Mouse (Mus musculus) neutrophil, adult 5-6 weeks (primary cell): ENCODE results near the gene Wnt6. TPM values are rescaled to one million over a fixed set of nuclear protein-coding genes. Genes with fewer than 3 reads are reported as not detected.
A peak's percentile ranks its signal among the peaks of the same experiment; 100 is the strongest.

ENCODE experiments used
- ATAC-seq: fragments of 151-379, 151-347 bp; 2 replicates; pipeline ENCODE4 v1.8.0; 2017; ENCODE audit warnings: mild to moderate bottlenecking, moderate TSS enrichment; ENCODE audit not compliant: insufficient number of reproducible peaks, poor library complexity, low FRiP score, severe bottlenecking; ENCODE audit errors: extremely low read depth
- total RNA-seq: library from RNA; stranded (forward); fragments of 200-1000 nt; gene quantifications from 2 replicates; pipeline ENCODE4 v1.2.3, GENCODE M21; 2017

Wnt6 gene
- total RNA-seq, 1 experiment from 2014 or later: not detected

- no peak for ATAC-seq
Observed at GRCm38 (mm10) chr1:74771931-74772620, 384 bp downstream of the Wnt6 start.

- peak; percentile 2; the same call in 1 of the 2 replicates for ATAC-seq
Observed at GRCm38 (mm10) chr1:74773136-74773535, 1.4 kb downstream of the Wnt6 start.

GRCm38 (mm10) chr1:74774062-74774461, 2.4 kb downstream of the Wnt6 start:
- ATAC-seq: no peak

DNA sequence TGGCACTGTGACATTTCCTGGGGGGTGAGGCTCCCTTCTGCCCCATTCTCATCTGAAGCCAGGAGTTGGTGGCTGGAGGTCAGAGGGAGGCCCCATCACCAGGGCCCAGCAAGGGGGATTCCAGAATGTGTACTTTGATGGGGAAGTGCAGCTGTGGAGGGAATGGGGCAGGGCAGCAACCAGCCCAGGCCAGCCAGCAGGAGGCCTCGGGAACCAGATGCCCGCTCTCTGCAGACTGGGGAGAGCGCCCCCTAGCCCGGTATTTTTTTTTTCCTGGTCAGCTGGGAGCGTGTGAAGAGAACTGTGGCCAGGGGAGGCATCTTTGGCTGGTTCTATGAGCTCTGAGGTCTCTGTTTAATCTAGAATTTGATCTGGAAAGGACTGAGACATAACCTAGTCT, 4.1 kb downstream of the Wnt6 start:
- ATAC-seq: no peak

GRCm38 (mm10) chr1:74778934-74779486, 7.3 kb downstream of the Wnt6 start:
- ATAC-seq: no peak

- ATAC-seq: no peak
Observed at GRCm38 (mm10) chr1:74782045-74782444, 10.4 kb downstream of the Wnt6 start.

DNA sequence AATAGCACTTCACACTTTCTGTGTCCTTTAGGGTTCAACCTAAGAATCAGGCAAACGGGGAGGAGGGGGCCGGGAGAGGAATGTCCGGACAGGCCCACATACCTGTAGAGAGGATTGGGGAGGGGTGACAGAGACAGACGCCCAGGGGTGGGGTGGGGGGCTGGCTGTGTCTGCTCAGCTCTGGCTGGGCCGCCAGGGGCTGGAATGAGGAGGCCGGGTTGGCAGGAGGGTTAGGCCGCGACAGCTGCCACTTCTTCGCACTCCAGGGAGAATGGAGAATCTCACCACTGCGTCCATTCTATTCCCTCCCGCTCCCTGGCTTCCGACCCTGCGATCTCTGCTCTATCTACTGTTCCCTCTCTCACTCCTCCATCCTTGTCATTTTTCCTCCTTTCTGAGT, 11.9 kb downstream of the Wnt6 start:
- ATAC-seq: no peak

DNA sequence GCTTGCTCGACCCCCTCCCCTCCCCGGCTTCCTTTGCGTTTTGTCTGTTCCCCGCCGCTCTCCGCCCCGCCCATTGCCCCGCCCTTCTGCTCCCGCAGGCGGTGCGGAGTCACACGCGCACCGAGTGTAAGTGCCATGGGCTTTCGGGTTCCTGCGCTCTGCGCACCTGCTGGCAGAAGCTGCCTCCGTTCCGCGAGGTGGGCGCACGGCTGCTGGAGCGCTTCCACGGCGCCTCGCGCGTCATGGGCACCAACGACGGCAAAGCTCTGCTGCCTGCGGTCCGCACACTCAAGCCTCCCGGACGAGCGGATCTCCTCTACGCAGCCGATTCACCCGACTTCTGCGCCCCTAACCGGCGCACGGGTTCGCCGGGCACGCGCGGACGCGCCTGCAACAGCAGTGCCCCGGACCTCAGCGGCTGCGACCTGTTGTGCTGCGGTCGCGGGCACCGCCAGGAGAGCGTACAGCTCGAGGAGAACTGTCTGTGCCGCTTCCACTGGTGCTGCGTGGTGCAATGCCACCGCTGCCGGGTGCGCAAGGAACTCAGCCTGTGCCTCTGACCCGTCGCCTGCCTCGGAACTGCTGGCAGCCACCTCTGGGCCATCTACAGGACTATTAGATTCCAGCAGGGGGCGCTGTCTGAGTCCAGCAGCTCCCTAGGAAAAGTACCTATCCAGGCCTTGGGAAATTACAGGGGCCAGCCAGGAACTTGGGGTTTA, 12.5 kb downstream of the Wnt6 start:
- no peak for ATAC-seq

DNA sequence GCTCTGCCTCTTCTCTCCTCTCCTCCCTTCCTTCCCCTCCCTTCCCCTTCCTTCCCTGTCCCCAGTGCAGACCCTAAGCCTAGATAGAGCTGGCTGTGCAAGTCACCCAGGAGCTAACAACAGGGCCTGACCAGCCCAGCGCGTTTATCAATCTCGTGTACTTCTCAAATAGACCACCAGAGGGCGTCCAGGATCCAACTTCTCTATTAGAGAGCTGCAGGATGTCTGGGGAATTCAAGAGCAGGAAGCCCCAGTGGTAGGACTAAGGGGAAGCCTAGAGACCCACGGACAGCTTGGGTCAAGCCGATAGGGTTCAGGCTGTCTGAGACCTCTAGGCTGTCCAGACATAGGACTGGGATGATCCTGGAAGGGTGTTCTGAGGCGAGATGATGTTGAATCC, 16.2 kb downstream of the Wnt6 start:
- peak; percentile 47 for ATAC-seq

GRCm38 (mm10) chr1:74788603-74789176, 17.0 kb downstream of the Wnt6 start:
- no peak for ATAC-seq

- ATAC-seq: no peak
Observed at GRCm38 (mm10) chr1:74790095-74790494, 18.4 kb downstream of the Wnt6 start.

DNA sequence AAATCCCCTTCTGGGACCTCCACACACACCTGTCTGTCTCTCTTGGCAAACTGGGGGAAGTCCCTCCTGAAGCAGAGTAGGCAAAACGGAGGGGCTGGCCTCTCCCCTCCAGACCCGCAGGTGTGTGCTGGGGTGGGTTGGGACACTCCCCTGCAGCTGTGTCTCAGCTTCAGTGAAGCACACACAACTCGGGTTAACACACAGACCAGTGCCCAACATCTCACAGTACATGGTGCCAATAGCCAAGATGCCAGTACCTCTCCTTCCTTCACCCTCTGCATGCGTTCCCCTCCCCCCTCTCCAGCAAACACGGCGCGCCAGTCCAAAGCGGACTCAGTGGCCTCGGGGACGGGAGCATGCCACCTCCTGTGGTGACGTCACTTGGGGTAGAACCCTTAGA, 19.6 kb downstream of the Wnt6 start, which contains the start of gene Wnt10a:
Wnt10a (plus strand) TSS at position 268 of the 400 bp plus-strand sequence.
- peak; percentile 16; the same call in 1 of the 2 replicates for ATAC-seq

DNA sequence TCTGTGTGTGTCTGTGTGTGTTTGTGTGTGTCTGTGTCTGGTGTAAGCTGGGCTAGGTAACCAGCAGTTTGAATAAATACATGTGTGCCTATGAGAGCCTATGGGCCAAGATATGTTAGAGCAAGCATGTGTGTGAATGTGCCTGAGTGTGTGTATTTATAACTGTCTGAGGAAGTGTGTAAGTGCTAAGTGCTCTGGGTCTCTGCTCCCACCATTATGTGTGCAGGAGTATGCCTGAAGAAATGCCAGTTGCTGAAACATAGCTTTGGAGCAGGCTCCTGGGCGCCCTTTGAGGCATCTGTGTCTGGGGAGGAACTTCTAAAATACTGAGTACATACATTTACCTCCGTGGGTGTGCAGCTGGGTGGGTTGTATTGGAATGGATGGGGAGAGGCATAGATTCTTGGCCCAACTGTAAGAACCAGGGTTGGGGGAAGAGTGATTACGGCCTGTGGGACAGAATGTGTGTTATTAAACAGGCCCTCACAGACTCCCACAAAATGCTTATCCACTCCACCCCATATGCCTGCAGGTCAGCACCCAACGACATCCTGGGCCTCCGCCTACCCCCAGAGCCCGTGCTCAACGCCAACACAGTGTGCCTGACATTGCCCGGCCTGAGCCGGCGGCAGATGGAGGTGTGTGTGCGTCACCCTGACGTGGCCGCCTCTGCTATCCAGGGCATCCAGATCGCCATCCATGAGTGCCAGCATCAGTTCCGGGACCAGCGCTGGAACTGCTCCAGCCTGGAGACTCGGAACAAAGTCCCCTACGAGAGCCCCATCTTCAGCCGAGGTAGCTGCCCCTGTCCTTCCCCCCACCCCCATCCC, 21.4 kb downstream of the Wnt6 start:
- ATAC-seq: no peak

DNA sequence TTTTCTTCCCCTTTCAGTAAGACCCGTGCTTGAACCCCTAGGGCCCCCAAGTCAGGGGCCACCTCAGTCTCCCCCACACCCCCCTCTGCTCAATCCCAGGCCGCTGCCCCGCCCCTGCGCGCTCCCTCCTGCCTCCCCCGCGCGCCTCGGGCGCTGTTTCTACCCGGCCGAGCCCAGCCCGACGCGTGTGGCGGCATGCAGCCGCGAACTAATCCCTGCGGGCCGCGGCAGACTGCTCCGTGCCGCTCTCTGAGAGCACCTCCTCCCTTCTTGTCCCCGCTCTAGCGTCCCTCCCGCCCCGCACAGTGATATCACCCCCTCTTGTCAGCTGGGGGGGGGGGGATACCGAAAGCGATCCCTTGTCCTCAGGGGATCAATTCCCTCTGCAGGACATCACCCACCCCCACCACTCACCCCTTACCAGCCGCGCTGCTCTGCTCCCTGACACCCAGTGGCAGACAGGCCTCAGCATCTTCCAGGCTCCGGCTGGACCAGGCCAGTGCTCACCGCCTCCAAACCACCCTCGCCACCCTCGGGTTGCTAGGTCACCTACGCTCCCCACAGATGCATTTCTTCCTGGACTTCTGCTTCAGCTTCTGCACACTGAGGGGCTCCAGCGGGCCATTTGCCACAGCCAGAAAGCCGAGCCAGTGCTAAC, 22.9 kb downstream of the Wnt6 start:
- ATAC-seq: no peak

DNA sequence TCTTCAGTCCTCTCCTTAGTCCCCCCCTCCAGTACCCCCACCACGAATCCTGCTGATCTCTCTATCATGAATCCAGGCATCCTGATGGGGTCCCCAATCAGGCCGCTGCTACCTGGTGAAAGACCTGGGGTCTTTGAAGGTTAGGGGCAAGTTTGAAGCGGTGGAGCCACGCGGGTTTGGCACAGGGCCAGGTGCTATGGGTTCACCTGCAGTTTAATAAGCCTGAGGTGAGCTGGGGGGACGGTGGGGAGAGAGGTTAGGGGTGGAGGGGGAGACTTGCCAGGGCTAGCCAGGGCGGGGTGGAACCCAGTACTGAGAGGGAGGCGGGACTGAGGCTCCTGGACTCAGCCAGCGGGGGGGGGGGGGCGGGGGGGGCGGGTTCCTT, 23.4 kb downstream of the Wnt6 start:
- ATAC-seq: no peak

- no peak for ATAC-seq
Observed at GRCm38 (mm10) chr1:74797459-74797858, 25.8 kb downstream of the Wnt6 start.

- 0 out of 2 replicates have a peak, but pooled peaks have one; percentile 17 for ATAC-seq
Observed at GRCm38 (mm10) chr1:74800424-74800888, 28.8 kb downstream of the Wnt6 start.

DNA sequence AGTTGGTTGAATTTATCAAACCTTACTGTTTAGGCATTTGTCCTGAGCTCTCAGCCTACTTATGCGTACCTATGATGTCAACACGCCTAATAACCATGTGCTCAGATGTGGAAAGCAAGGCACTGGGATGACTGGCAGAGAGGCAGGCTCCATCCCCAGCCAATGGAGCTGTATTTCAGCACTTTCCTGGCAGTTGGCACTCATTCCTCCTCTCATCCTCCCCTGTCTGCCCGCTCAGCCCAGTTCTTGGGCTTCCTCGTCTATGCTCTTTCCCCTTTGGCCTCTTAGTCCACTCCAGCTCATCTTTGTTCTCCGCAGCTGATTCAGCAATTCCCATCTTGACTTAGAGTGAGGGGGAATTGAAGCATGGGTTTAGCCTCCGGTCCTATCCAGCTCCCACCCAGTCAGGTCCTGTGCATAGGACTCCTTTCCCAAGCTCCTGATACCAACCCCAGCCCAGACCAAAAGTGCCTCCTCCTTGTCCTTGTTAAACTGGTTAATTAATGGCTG, 30.0 kb downstream of the Wnt6 start:
- ATAC-seq: no peak
